Mouse (Mus musculus) adrenal gland, adult 10 weeks (tissue): ENCODE measurements around the gene Kprp. TPM values are rescaled to one million over a fixed set of nuclear protein-coding genes. Genes with fewer than 3 reads are reported as not detected.

ENCODE experiments used
- polyA plus RNA-seq: library from polyadenylated mRNA; stranded (reverse); fragments of 350-450 nt; fragmentation: Illumina TruSeq; extraction: RNeasy Lipid Tissue Mini Kit (QIAGEN cat#74804); gene quantifications from one replicate; pipeline ENCODE4 v1.2.3, GENCODE M21; 2014; ENCODE audit warnings: low read depth, low replicate concordance

Gene Kprp
- not detected for polyA plus RNA-seq

DNA sequence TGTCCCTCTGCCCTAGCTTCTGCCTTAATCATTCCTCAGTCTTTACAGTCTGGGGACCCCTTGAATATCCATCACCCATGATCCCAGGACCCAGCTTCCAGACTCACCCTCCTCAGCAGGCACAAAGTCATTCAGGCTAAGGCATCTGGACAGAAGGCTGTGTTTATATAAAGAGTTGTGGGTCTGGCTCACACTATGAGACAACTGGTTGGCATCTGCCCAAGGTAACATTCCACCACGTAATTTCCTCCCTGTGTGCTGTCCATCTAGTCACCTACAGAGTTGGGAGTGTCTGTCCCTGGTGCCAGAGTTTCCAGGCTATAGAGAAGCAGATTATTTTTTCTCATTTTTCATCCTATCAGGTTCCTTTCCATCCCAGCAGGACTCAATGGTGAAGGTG, at the start of gene Kprp:
Gene Kprp, minus strand, starts transcription at position 140 of the 400 bp plus-strand sequence.

DNA sequence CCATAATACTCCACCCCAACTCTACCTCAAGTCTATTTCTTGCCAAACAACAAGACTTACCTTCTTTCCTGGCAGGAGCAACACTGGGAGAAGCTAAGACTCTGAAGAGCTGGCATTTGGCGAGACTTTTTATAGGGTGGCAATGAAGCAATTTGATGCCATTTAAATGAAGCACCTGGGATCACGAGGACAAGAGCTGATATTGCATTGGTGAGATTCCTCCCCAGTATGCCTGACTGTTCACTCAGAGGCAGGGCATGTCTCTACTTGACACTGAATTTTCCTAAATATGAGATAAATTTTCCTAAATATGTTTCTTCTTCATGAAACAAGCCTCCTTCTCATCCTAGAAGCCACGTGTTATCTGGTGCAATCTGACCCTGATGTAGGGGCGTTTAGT, 43.1 kb upstream of the Kprp start, which contains the start of gene 2310050C09Rik:
Gene 2310050C09Rik, minus strand, starts transcription at position 101 of the 400 bp plus-strand sequence.

DNA sequence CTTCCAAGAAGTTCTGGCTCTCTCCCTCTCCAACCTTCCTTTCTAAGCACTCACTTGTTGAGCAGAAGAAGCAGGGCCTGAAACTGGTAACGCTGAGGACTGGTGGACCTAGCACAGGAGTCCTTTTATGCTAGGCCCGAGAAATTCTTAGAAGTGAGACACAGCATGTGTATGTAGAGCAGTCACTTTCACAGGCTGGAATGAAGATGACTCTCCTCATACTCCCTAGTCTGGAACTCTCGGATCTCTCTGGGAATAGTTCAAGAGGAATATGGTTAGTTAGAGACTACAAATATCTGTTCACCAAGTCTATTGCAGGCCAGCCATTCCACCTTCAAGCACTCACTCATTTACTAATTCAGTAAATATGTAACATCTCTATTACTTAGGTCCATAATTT, 24.1 kb upstream of the Kprp start, which contains the start of gene Lce1l:
Gene Lce1l, minus strand, starts transcription at position 101 of the 400 bp plus-strand sequence.

DNA sequence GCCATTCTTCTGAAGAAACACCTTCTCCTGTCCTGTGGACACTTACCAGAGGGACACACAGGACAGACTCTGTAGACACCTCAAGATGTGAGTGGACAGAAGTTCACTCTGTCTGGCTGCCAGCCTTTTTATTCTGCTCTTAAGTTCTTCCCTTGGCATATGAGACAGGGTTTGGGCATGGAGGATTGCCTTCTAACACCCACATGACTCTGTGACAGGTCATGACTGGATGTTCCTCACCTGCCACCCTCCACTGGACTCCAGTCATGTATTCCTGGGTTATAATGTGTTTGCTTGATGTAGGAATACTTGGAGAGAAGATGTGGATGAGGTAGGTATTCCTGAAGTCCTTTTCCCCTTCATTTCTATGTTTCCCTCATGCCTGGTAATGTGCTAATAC, 19.3 kb downstream of the Kprp start, which contains the start of gene Lce1k:
Gene Lce1k, minus strand, starts transcription at position 101 of the 400 bp plus-strand sequence.

DNA sequence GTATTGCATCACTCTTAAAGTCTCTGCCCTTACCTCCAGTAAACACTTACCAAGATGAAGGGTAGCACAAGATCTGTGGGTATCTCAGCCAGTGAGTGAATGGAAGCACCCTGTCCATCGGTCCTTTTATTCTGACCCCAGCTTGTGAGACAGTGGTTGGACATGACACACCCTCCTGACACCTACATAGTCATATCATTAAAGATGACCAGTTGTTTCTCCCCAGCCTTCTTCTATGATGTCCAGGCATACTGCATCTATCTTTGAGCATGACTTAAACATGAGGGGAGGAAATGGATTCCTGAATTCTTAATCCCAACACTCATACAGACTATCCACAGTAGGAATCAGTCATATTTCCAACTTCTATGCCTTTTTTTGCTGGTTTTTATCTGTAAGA, 36.6 kb downstream of the Kprp start, which contains the start of gene Lce1j:
Gene Lce1j, minus strand, starts transcription at position 101 of the 400 bp plus-strand sequence.

DNA sequence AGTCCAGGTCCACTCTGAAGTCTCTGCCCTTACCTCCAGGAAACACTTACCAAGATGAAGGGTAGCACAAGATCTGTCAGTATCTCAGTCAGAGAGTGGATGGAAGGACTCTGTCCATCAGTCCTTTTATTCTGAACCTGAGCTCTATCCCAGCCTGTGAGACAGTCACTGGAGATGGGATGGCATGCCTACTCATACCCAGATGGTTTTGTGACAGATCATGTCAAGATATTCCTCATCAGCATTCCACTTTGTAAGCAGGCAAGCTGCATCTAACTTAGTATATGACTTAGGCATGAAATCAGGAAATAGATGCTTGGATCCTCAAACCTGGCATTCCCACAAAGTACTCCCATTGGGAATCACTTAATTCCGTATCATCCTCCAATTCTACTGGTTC, 48.2 kb downstream of the Kprp start, which contains the start of gene Lce1i:
Gene Lce1i, minus strand, starts transcription at position 101 of the 400 bp plus-strand sequence.

Other genes starting within 250 kb of the Kprp start
- gene Smcp, start 238.2 kb downstream of the Kprp start, polyA plus RNA-seq: not detected
- not detected for gene 2210017I01Rik, start 219.8 kb downstream of the Kprp start, polyA plus RNA-seq
- not detected for gene Lce6a, start 205.6 kb downstream of the Kprp start, polyA plus RNA-seq
- not detected for gene Lce1a1, start 178.9 kb downstream of the Kprp start, polyA plus RNA-seq
- gene Lce1b, start 170.3 kb downstream of the Kprp start, polyA plus RNA-seq: not detected
- gene Lce1a2, start 156.9 kb downstream of the Kprp start, polyA plus RNA-seq: not detected
- not detected for gene Lce1c, start 148.0 kb downstream of the Kprp start, polyA plus RNA-seq
- gene Lce1d, start 140.0 kb downstream of the Kprp start, polyA plus RNA-seq: not detected
- gene Lce1e, start 118.2 kb downstream of the Kprp start, polyA plus RNA-seq: not detected
- gene Lce1f, start 106.9 kb downstream of the Kprp start, polyA plus RNA-seq: not detected
- not detected for gene Gm38119, start 88.2 kb downstream of the Kprp start, polyA plus RNA-seq
- not detected for gene Lce1g, start 74.9 kb downstream of the Kprp start, polyA plus RNA-seq
- gene Lce1h, start 62.2 kb downstream of the Kprp start, polyA plus RNA-seq: not detected
- not detected for gene Lce1i, start 48.3 kb downstream of the Kprp start, polyA plus RNA-seq
- gene Lce1j, start 36.7 kb downstream of the Kprp start, polyA plus RNA-seq: not detected
- not detected for gene Lce1k, start 19.4 kb downstream of the Kprp start, polyA plus RNA-seq
- not detected for gene Lce1l, start 24.0 kb upstream of the Kprp start, polyA plus RNA-seq
- gene 2310050C09Rik, start 43.0 kb upstream of the Kprp start, polyA plus RNA-seq: not detected
- gene Lce3a, start 99.0 kb upstream of the Kprp start, polyA plus RNA-seq: not detected
- not detected for gene Lce3b, start 105.7 kb upstream of the Kprp start, polyA plus RNA-seq
- gene Lce3c, start 117.2 kb upstream of the Kprp start, polyA plus RNA-seq: not detected
- not detected for gene Lce3d, start 130.1 kb upstream of the Kprp start, polyA plus RNA-seq
- not detected for gene Lce3e, start 139.8 kb upstream of the Kprp start, polyA plus RNA-seq
- not detected for gene Lce3f, start 165.0 kb upstream of the Kprp start, polyA plus RNA-seq
- not detected for gene Crct1, start 188.4 kb upstream of the Kprp start, polyA plus RNA-seq
- gene Lce1m, start 191.8 kb upstream of the Kprp start, polyA plus RNA-seq: not detected
- not detected for gene Gm4858, start 241.6 kb upstream of the Kprp start, polyA plus RNA-seq